Comparison of ENCODE assay signal across 21 mouse cellular contexts in genomic region chr11:84977385-84977952, GRCm38 (mm10). TPM values are rescaled to one million over a fixed set of nuclear protein-coding genes. Genes with fewer than 3 reads are reported as not detected.
DNase-seq lines count a peak whose midpoint lies in the region; ATAC-seq lines count a peak whose summit lies in the region.
"Had no signal": no experiment of that assay in that cellular context is flagged by ENCODE, and none has a peak within 500 bp of the region (broad histone marks: within the 10 kb centered on the region; RNA-seq: fewer than 3 reads in every experiment).

No protein-coding gene starts in this region.

- intact Hi-C loops in heart, postnatal 36 days (cut with DNase I): no loop called here

- H3K4me1 ChIP-seq in heart, embryonic 12.5 days (replicated peaks): 0 out of 2 replicates have a peak, but pooled peaks cover 4% of the 10 kb centered on the region
- H3K4me1 ChIP-seq in brown adipose tissue, adult 24 weeks (ENCODE audit: control insufficient read depth, insufficient read depth, insufficient read length, low read length): peaks cover 15% of the 10 kb centered on the region
- no peaks in the 10 kb centered on the region for H3K4me1 ChIP-seq in intestine, embryonic 15.5 days (replicated peaks)
- H3K4me1 ChIP-seq: heart, embryonic 15.5 days; hindbrain, embryonic 13.5 days; neural tube, embryonic 13.5 days had no signal

- no peak overlapping the region for H3K4me2 ChIP-seq in heart, embryonic 12.5 days
- H3K4me2 ChIP-seq in intestine, embryonic 15.5 days (replicated peaks): no peak overlapping the region
- H3K4me2 ChIP-seq: heart, embryonic 15.5 days; hindbrain, embryonic 13.5 days; neural tube, embryonic 13.5 days had no signal

- 74% methylated on average over 3 of the region's 3 CpGs for WGBS in heart, embryonic 12.5 days
- WGBS in intestine, embryonic 15.5 days: 85% methylated on average over 3 of the region's 3 CpGs

- H3K27ac ChIP-seq in heart, embryonic 12.5 days (ENCODE audit: poor library complexity, severe bottlenecking): no peak overlapping the region
- H3K27ac ChIP-seq in brown adipose tissue, adult 24 weeks (replicated peaks; ENCODE audit: low read depth, low read length): peak overlapping the region; percentile 25; the same call in 1 of the 2 replicates
- no peak overlapping the region for H3K27ac ChIP-seq in intestine, embryonic 15.5 days
- H3K27ac ChIP-seq: heart, embryonic 15.5 days; hindbrain, embryonic 13.5 days; macrophage; midbrain, embryonic 10.5 days; neural tube, embryonic 13.5 days had no signal

- no peaks in the 10 kb centered on the region for H3K27me3 ChIP-seq in heart, embryonic 12.5 days (replicated peaks)
- no peaks in the 10 kb centered on the region for H3K27me3 ChIP-seq in intestine, embryonic 15.5 days (replicated peaks)
- H3K27me3 ChIP-seq: heart, embryonic 15.5 days; hindbrain, embryonic 13.5 days; neural tube, embryonic 13.5 days; Patski had no signal

- ATAC-seq in heart, embryonic 12.5 days (ENCODE audit: insufficient number of reproducible peaks, low FRiP score): no peak
- no peak for ATAC-seq in intestine, embryonic 15.5 days
- ATAC-seq: forebrain, postnatal 0 days; lung, postnatal 0 days; midbrain, embryonic 16.5 days; Patski had no signal

- peak; percentile 98 for DNase-seq in heart, adult 11 months
- peak; percentile 50 to 75 for DNase-seq in heart, adult 9 months (ENCODE audit: low spot score in 2 of 2)
- DNase-seq in heart, postnatal 36 days: peak; percentile 46 to 66
- no peak for DNase-seq in adrenal gland, postnatal 25 days
- DNase-seq: cerebellum, adult 11-12 months; right cerebral cortex, postnatal 25 days; spleen, adult 18-20 months had no signal

- no peaks in the 10 kb centered on the region for H3K36me3 ChIP-seq in heart, embryonic 12.5 days
- H3K36me3 ChIP-seq in intestine, embryonic 15.5 days: no peaks in the 10 kb centered on the region
- H3K36me3 ChIP-seq: heart, embryonic 15.5 days; hindbrain, embryonic 13.5 days; midbrain, embryonic 10.5 days; neural tube, embryonic 13.5 days had no signal

- H3K9ac ChIP-seq in heart, embryonic 12.5 days: no peak overlapping the region
- no peak overlapping the region for H3K9ac ChIP-seq in intestine, embryonic 15.5 days
- H3K9ac ChIP-seq: forebrain, postnatal 0 days; heart, embryonic 15.5 days; hindbrain, embryonic 13.5 days; neural tube, embryonic 13.5 days had no signal

- H3K9me3 ChIP-seq in heart, embryonic 12.5 days (replicated peaks): no peaks in the 10 kb centered on the region
- H3K9me3 ChIP-seq in intestine, embryonic 15.5 days: no peaks in the 10 kb centered on the region
- H3K9me3 ChIP-seq: heart, embryonic 15.5 days; hindbrain, embryonic 13.5 days; midbrain, embryonic 10.5 days; neural tube, embryonic 13.5 days had no signal

- no peak overlapping the region for H3K4me3 ChIP-seq in heart, embryonic 12.5 days
- no peak overlapping the region for H3K4me3 ChIP-seq in brown adipose tissue, adult 24 weeks (ENCODE audit: insufficient read depth, low read depth, low read length)
- no peak overlapping the region for H3K4me3 ChIP-seq in intestine, embryonic 15.5 days (replicated peaks)
- H3K4me3 ChIP-seq: heart, embryonic 15.5 days; hindbrain, embryonic 13.5 days; midbrain, embryonic 10.5 days; myocyte; neural tube, embryonic 13.5 days had no signal

RNA-seq across cellular contexts. Expression of gene Car4, which starts 19.9 kb away (rescaled TPM):
- polyA plus RNA-seq in heart, embryonic 12.5 days (2016; fragmentation: Nextera tagmentation; extraction: Ambion mirVana): 4.3 and 4.8 TPM in 2 replicates
- polyA plus RNA-seq in brown adipose tissue, adult 24 weeks (2012; ENCODE audit: insufficient read depth, insufficient read length, missing spikeins): 26.3 and 58.9 TPM in 2 replicates
- 10 to 100 TPM; 36.6 to 67.0 TPM for total RNA-seq in heart, postnatal 36 days (2021)
- polyA plus RNA-seq in intestine, embryonic 15.5 days (2015; fragmentation: Nextera tagmentation; extraction: Ambion mirVana): 0.21 and 0.45 TPM in 2 replicates
- 5.3 and 7.9 TPM in 2 replicates for total RNA-seq in adrenal gland, postnatal 25 days (2021)
- polyA plus RNA-seq: liver, embryonic 16.5 days; macrophage; myocyte; Patski had no signal
